Mouse (Mus musculus) erythroblast, embryonic 14.5 days (primary cell): Measurements from ENCODE around the gene Tut7.

Source experiments
- GATA1 ChIP-seq: IDR thresholded peaks from 2 replicates; pipeline ENCODE4 v1.6.1; 2012; ENCODE audit warnings: low read length, inconsistent platforms, mixed read lengths
- TAL1 ChIP-seq: IDR thresholded peaks from 3 replicates; pipeline ENCODE4 v1.6.1; 2012; ENCODE audit warnings: low read length, inconsistent platforms, mixed read lengths

DNA sequence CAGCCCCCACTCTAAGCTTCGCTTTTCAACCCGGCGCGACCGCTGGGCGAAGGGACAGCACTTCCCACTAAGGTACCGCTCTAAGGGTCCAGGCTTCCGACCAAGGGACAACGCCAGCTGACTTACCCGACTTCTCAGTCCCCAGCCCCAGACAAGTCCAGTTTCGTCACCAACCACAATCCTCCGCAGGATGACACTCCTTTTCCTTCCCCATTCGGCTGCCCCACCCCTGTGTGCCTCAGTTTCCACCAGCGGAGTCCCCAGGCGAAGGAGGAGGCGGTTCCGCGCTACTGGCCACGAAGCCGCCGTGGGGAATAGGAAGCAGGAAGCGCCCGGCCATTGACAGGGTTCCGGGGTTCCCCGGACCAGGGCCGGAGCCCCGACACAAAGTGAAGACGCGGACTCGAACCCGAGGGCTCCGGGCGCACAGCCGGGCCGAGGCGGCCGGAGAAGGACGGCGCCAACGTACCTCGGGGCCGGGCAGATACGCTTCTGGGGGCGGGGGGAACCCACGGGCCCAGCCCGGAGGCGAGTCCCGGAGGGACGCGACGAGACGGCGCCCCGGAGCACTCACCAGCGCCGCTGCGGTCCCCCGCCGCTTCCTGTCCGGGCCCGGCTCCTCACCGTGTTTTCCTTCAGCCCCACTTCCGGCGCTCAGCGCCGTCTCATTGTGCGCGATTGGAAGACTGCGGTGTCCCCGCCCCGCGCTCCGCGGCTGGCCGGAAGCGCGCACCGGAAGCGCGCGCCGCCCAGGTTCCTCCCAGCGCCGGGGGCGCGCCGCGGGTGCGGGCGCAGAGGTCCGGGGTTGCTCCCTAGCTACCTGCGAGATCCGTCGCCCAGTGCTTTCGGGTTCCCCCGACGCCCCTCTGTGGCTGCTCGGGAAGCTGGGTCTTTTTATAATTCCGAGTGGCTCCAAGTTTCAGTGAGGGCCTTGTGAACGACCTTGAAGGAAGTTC lies at the start of gene Tut7:
- TF ChIP-seq GATA1, result no peak
- no peak for TF ChIP-seq TAL1
